Mouse (Mus musculus): Measurements from ENCODE around the gene Gm11733. TPM values are rescaled to one million over a fixed set of nuclear protein-coding genes. Genes with fewer than 3 reads are reported as not detected.

Gm11733 gene
- polyA plus RNA-seq, 1 experiment from 2014 or later, result not detected

DNA sequence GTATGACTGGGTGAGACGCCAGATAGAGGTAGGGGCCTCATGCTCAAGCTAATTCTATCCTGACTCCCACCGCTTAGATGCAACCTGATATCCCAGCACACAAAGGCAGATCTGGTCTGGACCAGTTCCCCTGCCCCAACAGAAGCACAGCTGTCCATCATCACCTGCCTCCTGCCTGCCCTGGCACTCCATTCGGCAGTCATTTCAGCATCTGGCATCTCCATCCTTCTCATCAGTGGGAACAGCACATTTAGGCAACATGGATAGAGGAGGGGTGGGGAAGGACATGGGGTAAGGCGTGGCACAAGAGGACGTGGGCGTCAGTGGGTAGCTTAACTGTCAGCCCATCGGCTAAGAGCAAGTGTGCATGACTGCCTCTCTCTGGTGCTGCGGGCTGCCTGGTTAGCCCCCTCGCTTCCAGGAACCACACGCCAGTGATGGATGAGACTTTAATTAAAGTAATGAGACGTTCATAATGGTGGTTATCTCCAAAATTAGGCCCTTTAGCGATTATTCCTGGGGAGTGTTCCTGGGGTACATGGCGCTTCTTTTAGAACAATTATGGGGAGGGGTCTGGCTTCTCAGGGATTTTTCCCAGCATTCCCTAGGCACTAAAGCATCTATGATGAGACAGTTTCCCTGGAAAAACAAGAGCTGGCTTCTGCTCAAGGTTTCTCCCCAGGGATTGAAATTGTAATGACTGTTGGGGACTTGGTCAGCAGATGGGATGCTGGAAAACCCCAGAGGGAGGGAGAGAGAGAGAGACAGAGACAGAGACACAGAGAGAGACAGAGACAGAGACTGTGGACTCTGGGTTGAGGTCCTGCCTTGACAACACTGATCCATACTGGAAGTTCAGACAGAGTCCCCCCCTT, 38.0 kb downstream of the Gm11733 start:
- H3K27ac ChIP-seq (replicated peaks), result peak overlapping the region; percentile 89
- 36% methylated on average over 13 of the region's 13 CpGs for WGBS
- ATAC-seq (ENCODE audit: low read depth), result no peak
- no peaks in the 10 kb centered on the region for H3K36me3 ChIP-seq
- H3K27me3 ChIP-seq, result 0 out of 2 replicates have a peak, but pooled peaks cover 14% of the 10 kb centered on the region
- no peak overlapping the region for H3K9ac ChIP-seq
- peaks cover 46% of the 10 kb centered on the region for H3K4me1 ChIP-seq (replicated peaks)
- no peak overlapping the region for H3K4me2 ChIP-seq
- 0 out of 2 replicates have a peak, but pooled peaks cover 3% of the 10 kb centered on the region for H3K9me3 ChIP-seq
- no peak overlapping the region for H3K4me3 ChIP-seq

- Histone ChIP-seq H3K4me3 (no peak overlapping the region), H3K4me2 (peak overlapping the region; percentile 27), H3K36me3 (no peaks in the 10 kb centered on the region), H3K4me1 (replicated peaks) (peaks cover 46% of the 10 kb centered on the region), H3K27me3 (0 out of 2 replicates have a peak, but pooled peaks cover 8% of the 10 kb centered on the region), H3K27ac (replicated peaks) (peak overlapping the region; percentile 89), H3K9me3 (0 out of 2 replicates have a peak, but pooled peaks cover 3% of the 10 kb centered on the region), H3K9ac (peak overlapping the region; percentile 54)
- peak; percentile 80 for ATAC-seq (ENCODE audit: low read depth)
- 33% methylated on average over 16 of the region's 16 CpGs for WGBS
Observed at GRCm38 (mm10) chr11:117522879-117523519, 38.8 kb downstream of the Gm11733 start.

GRCm38 (mm10) chr11:117525606-117526349, 41.6 kb downstream of the Gm11733 start:
- Histone ChIP-seq H3K4me1 (replicated peaks) (peaks cover 46% of the 10 kb centered on the region), H3K36me3 (no peaks in the 10 kb centered on the region), H3K4me2 (peak overlapping the region; percentile 11; the same call in 1 of the 2 replicates), H3K27ac (replicated peaks) (peak overlapping the region; percentile 39), H3K4me3 (no peak overlapping the region), H3K9me3 (no peaks in the 10 kb centered on the region), H3K27me3 (no peaks in the 10 kb centered on the region; the same call in 1 of the 2 replicates), H3K9ac (peak overlapping the region; percentile 34; the same call in 1 of the 2 replicates)
- WGBS, result 15% methylated on average over 18 of the region's 18 CpGs
- ATAC-seq (ENCODE audit: low read depth), result peak; percentile 17; the same call in 1 of the 2 replicates

DNA sequence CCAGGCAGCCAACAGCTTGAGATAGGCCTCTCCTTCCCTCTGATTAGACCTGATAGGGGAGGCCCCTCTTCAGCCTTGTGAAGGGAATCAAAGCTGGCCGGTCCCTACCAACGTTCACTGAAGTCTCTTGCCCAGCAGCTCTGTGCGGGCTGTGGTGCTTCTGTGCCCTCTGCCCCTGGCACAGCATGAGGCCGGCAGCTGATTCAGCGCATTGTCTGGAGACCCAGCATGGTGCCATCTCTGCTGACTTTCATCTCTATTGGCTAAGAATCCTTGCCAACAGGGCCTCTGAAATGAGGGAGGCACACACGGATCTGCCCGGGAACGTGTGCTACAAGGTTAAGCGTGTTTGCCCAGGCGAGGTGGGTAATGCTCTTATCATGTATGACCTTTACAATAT, 48.2 kb downstream of the Gm11733 start:
- Histone ChIP-seq H3K27me3 (no peaks in the 10 kb centered on the region; the same call in 1 of the 2 replicates), H3K36me3 (no peaks in the 10 kb centered on the region), H3K27ac (replicated peaks) (no peak overlapping the region), H3K9me3 (no peaks in the 10 kb centered on the region), H3K9ac (no peak overlapping the region), H3K4me1 (replicated peaks) (peaks cover 36% of the 10 kb centered on the region), H3K4me2 (no peak overlapping the region), H3K4me3 (no peak overlapping the region)
- 30% methylated on average over 10 of the region's 10 CpGs for WGBS
- ATAC-seq (ENCODE audit: low read depth), result no peak

DNA sequence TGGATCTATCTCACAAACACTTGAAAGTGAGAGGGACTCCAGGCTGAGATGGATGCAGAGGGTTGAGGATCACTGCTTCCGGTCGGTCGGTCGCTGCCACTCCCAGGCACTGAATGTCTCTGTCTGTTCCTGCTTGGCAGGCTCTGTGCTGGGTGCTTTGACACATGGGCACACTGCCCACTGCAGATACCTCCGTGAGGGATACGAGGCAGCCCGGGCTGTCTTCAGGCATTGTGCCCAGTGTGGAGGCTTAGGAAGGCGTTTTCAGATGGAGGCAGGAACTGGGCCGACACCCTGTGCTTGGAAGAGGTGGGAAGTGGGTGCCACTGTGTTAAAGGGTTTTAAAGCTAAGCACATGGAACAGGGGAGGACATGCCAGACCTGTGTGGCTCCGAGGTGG, 50.7 kb downstream of the Gm11733 start:
- no peaks in the 10 kb centered on the region for H3K27me3 ChIP-seq
- no peak overlapping the region for H3K9ac ChIP-seq
- WGBS, result 68% methylated on average over 10 of the region's 10 CpGs
- H3K4me2 ChIP-seq, result no peak overlapping the region
- peaks cover 46% of the 10 kb centered on the region for H3K4me1 ChIP-seq (replicated peaks)
- H3K36me3 ChIP-seq, result no peaks in the 10 kb centered on the region
- H3K4me3 ChIP-seq, result no peak overlapping the region
- no peaks in the 10 kb centered on the region for H3K9me3 ChIP-seq
- H3K27ac ChIP-seq (replicated peaks), result no peak overlapping the region
- ATAC-seq (ENCODE audit: low read depth), result no peak

GRCm38 (mm10) chr11:117535491-117536304, 51.5 kb downstream of the Gm11733 start:
- WGBS, result 35% methylated on average over 9 of the region's 9 CpGs
- no peak overlapping the region for H3K4me2 ChIP-seq
- peaks cover 54% of the 10 kb centered on the region for H3K4me1 ChIP-seq (replicated peaks)
- ATAC-seq (ENCODE audit: low read depth), result no peak
- H3K9ac ChIP-seq, result no peak overlapping the region
- H3K36me3 ChIP-seq, result no peaks in the 10 kb centered on the region
- no peaks in the 10 kb centered on the region for H3K9me3 ChIP-seq
- no peaks in the 10 kb centered on the region for H3K27me3 ChIP-seq
- no peak overlapping the region for H3K27ac ChIP-seq (replicated peaks)
- H3K4me3 ChIP-seq, result no peak overlapping the region

DNA sequence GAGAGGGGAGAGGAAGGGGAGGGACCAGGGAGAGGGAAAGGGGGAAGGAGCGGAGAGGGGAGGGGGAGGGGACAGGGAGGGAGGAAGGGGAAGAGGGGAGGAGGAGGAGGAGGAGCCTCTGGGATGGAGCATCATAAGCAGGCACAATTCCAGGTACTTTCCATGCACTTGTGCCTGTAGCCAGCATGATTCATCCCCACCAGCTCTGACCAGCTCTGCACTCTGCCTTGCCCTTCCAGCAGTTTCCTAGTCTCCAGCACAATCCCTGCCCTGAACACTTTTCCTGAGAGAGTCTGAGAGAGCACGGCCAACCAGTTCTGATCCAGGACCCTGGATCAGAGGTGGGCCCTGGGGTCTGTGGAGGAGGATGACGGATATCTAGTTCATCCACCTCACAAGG, 52.4 kb downstream of the Gm11733 start:
- H3K27me3 ChIP-seq, result no peaks in the 10 kb centered on the region
- whole genome bisulfite sequencing, result 62% methylated on average over 3 of the region's 3 CpGs

More for the DNA sequence above, 52.4 kb downstream of the Gm11733 start:
- Histone ChIP-seq H3K4me2 (no peak overlapping the region), H3K36me3 (no peaks in the 10 kb centered on the region), H3K9me3 (no peaks in the 10 kb centered on the region), H3K9ac (no peak overlapping the region), H3K4me3 (no peak overlapping the region), H3K4me1 (replicated peaks) (peaks cover 63% of the 10 kb centered on the region), H3K27ac (replicated peaks) (no peak overlapping the region)
- no peak for ATAC-seq (ENCODE audit: low read depth)

Other genes starting within 250 kb of the Gm11733 start
- gene Tnrc6c, start 169.9 kb downstream of the Gm11733 start, polyA plus RNA-seq (2015; fragmentation: Nextera tagmentation; extraction: Ambion mirVana), result 24.9 and 26.5 TPM in 2 replicates

All from neural tube, embryonic 13.5 days (tissue).